7 mouse cellular contexts compared by ENCODE assay signal in genomic region chr12:28248749-28249148, GRCm38 (mm10).
DNase-seq lines count a peak whose midpoint lies in the region; ATAC-seq and TF ChIP-seq lines count a peak whose summit lies in the region.

No protein-coding gene starts in this region.

- H3K9ac ChIP-seq in liver, adult 2 months (ENCODE audit: low read depth, low read length): no peak overlapping the region
- H3K9ac ChIP-seq in liver, embryonic 11.5 days (ENCODE audit: low read depth, low read length): no peak overlapping the region
- H3K9ac ChIP-seq in intestine, embryonic 16.5 days (ENCODE audit: low read depth, low read length): no peak overlapping the region

- peak; percentile 42 for DNase-seq in liver, adult 2 months (ENCODE audit: extremely low read depth, low read depth, low spot score)
- no peak for DNase-seq in liver, embryonic 11.5 days (ENCODE audit: low spot score)
- DNase-seq in adrenal gland, postnatal 10 days: peak; percentile 14
- peak; percentile 5 for DNase-seq in kidney, postnatal 14 days
- DNase-seq in lung, postnatal 25 days (ENCODE audit: low spot score): peak; percentile 7

- TF ChIP-seq POLR2A in liver, adult 2 months (IDR thresholded peaks at IDR 0.05; ENCODE audit: extremely low read depth, insufficient read depth, low read length): no peak

- no peak overlapping the region for H3K4me2 ChIP-seq in liver, embryonic 11.5 days
- no peak overlapping the region for H3K4me2 ChIP-seq in intestine, embryonic 16.5 days (ENCODE audit: low read depth, low read length)

- H3K27me3 ChIP-seq in liver, adult 2 months (ENCODE audit: control insufficient read depth, insufficient read depth, low read length): no peaks in the 10 kb centered on the region
- no peaks in the 10 kb centered on the region for H3K27me3 ChIP-seq in liver, embryonic 11.5 days (replicated peaks; ENCODE audit: control insufficient read depth, insufficient read depth, low read length)
- H3K27me3 ChIP-seq in intestine, embryonic 16.5 days (replicated peaks; ENCODE audit: control insufficient read depth, insufficient read depth, low read length): no peaks in the 10 kb centered on the region

- peak; percentile 64 for TF ChIP-seq CTCF in liver, adult 2 months (IDR thresholded peaks at IDR 0.05; ENCODE audit: low read depth, low read length)

- WGBS in liver, adult 2 months: 60% methylated on average over 3 of the region's 3 CpGs
- WGBS in liver, embryonic 11.5 days: 56% methylated on average over 3 of the region's 3 CpGs
- WGBS in intestine, embryonic 16.5 days: 57% methylated on average over 3 of the region's 3 CpGs

- H3K27ac ChIP-seq in liver, adult 2 months (replicated peaks; ENCODE audit: insufficient read depth, low read depth, low read length): no peak overlapping the region
- H3K27ac ChIP-seq in liver, embryonic 11.5 days (ENCODE audit: low read depth, low read length): no peak overlapping the region
- H3K27ac ChIP-seq in intestine, embryonic 16.5 days (ENCODE audit: low read length): no peak overlapping the region

- no peaks in the 10 kb centered on the region for H3K9me3 ChIP-seq in liver, embryonic 11.5 days (ENCODE audit: control insufficient read depth, low read length)
- H3K9me3 ChIP-seq in intestine, embryonic 16.5 days (ENCODE audit: control insufficient read depth, low read length): no peaks in the 10 kb centered on the region

- no peaks in the 10 kb centered on the region for H3K36me3 ChIP-seq in liver, adult 2 months (ENCODE audit: control insufficient read depth, insufficient read depth, low read length)
- no peaks in the 10 kb centered on the region for H3K36me3 ChIP-seq in liver, embryonic 11.5 days (ENCODE audit: control insufficient read depth, insufficient read depth, low read length)
- H3K36me3 ChIP-seq in intestine, embryonic 16.5 days (ENCODE audit: control insufficient read depth, insufficient read depth, low read length): no peaks in the 10 kb centered on the region

- no peak for ATAC-seq in liver, embryonic 11.5 days (replicated peaks; ENCODE audit: low FRiP score)
- no peak for ATAC-seq in activated CD4-positive, CD25-positive, alpha-beta regulatory T cell, adult 4 months
- ATAC-seq in intestine, embryonic 16.5 days: no peak

- no peaks in the 10 kb centered on the region for H3K79me2 ChIP-seq in liver, adult 2 months (ENCODE audit: control insufficient read depth, insufficient read depth, low read length)

- H3K4me1 ChIP-seq in liver, adult 2 months (ENCODE audit: control insufficient read depth, insufficient read depth, low read length): no peaks in the 10 kb centered on the region
- H3K4me1 ChIP-seq in liver, embryonic 11.5 days (replicated peaks; ENCODE audit: control insufficient read depth, insufficient read depth, low read length): no peaks in the 10 kb centered on the region
- H3K4me1 ChIP-seq in intestine, embryonic 16.5 days (ENCODE audit: control insufficient read depth, insufficient read depth, low read length): no peaks in the 10 kb centered on the region

- no peak overlapping the region for H3K4me3 ChIP-seq in liver, adult 2 months (ENCODE audit: insufficient read depth, low read depth, low read length)
- no peak overlapping the region for H3K4me3 ChIP-seq in liver, embryonic 11.5 days (ENCODE audit: low read depth, low read length)
- H3K4me3 ChIP-seq in intestine, embryonic 16.5 days (ENCODE audit: low read length): no peak overlapping the region
